Mouse (Mus musculus) hindbrain, embryonic 13.5 days (tissue): ENCODE measurements around the gene Nuak1. TPM values are rescaled to one million over a fixed set of nuclear protein-coding genes. Genes with fewer than 3 reads are reported as not detected.

Experiments
- ATAC-seq: fragments of 200-750 bp; cut with Nextera tagmentation; 2 replicates; pipeline ENCODE4 v1.8.0; 2017; ENCODE audit warnings: moderate TSS enrichment; ENCODE audit not compliant: low FRiP score
- H3K27ac ChIP-seq: fragments of 300-500 bp; sonication (generic); 2 replicates; pipeline ENCODE4 v1.5.1; 2015; ENCODE audit warnings: inconsistent platforms, mild to moderate bottlenecking, moderate library complexity
- H3K27me3 ChIP-seq: fragments of 300-500 bp; sonication (generic); 2 replicates; pipeline ENCODE4 v1.6.1; 2015; ENCODE audit warnings: mild to moderate bottlenecking, inconsistent platforms
- H3K36me3 ChIP-seq: fragments of 300-500 bp; sonication (generic); 2 replicates; pipeline ENCODE4 v1.6.1; 2015; ENCODE audit warnings: mild to moderate bottlenecking, inconsistent platforms
- H3K4me1 ChIP-seq: fragments of 300-500 bp; sonication (generic); replicated peaks from 2 replicates; pipeline ENCODE4 v1.6.1; 2015; ENCODE audit warnings: inconsistent platforms
- H3K4me2 ChIP-seq: fragments of 300-500 bp; sonication (generic); 2 replicates; pipeline ENCODE4 v1.6.1; 2015; ENCODE audit warnings: inconsistent platforms, mild to moderate bottlenecking, moderate library complexity
- H3K4me3 ChIP-seq: fragments of 300-500 bp; sonication (generic); 2 replicates; pipeline ENCODE4 v1.5.1; 2015; ENCODE audit warnings: mild to moderate bottlenecking, inconsistent platforms
- H3K9ac ChIP-seq: fragments of 300-500 bp; sonication (generic); 2 replicates; pipeline ENCODE4 v1.6.1; 2015; ENCODE audit warnings: mild to moderate bottlenecking, inconsistent platforms
- H3K9me3 ChIP-seq: fragments of 300-500 bp; sonication (generic); 2 replicates; pipeline ENCODE4 v1.6.1; 2016; ENCODE audit warnings: inconsistent platforms
- WGBS: fragments of 180-500 bp; shearing (Covaris S2); methylation state at CpG from one replicate; pipeline ENCODE4 v1.1.7; 2015; 5-methylcytosine and 5-hydroxymethylcytosine counted together
- polyA plus RNA-seq: library from polyadenylated mRNA; unstranded; fragments of >200 nt; fragmentation: Nextera tagmentation; extraction: Ambion mirVana; gene quantifications from 2 replicates; pipeline ENCODE4 v1.2.1, GENCODE M21; 2015

The Nuak1 gene
- polyA plus RNA-seq, 1 experiment from 2014 or later, result 4.6 TPM

GRCm38 (mm10) chr10:84467555-84468164, 27.3 kb upstream of the Nuak1 start:
- ATAC-seq, result no peak
- Histone ChIP-seq H3K27me3 (no peaks in the 10 kb centered on the region), H3K9me3 (no peaks in the 10 kb centered on the region), H3K4me2 (no peak overlapping the region), H3K4me1 (peaks cover 9% of the 10 kb centered on the region; the same call in 1 of the 2 replicates), H3K27ac (no peak overlapping the region), H3K36me3 (no peaks in the 10 kb centered on the region), H3K9ac (no peak overlapping the region), H3K4me3 (no peak overlapping the region)
- WGBS, result 34% methylated on average over 6 of the region's 6 CpGs

GRCm38 (mm10) chr10:84465511-84465910, 25.1 kb upstream of the Nuak1 start:
- Histone ChIP-seq H3K9me3 (no peaks in the 10 kb centered on the region), H3K9ac (no peak overlapping the region), H3K4me2 (no peak overlapping the region), H3K27me3 (no peaks in the 10 kb centered on the region), H3K4me3 (no peak overlapping the region), H3K27ac (no peak overlapping the region), H3K36me3 (no peaks in the 10 kb centered on the region), H3K4me1 (peaks cover 9% of the 10 kb centered on the region; the same call in 1 of the 2 replicates)
- ATAC-seq, result no peak
- WGBS, result 65% methylated on average over 4 of the region's 4 CpGs

GRCm38 (mm10) chr10:84460420-84461101, 20.2 kb upstream of the Nuak1 start:
- Histone ChIP-seq H3K9me3 (no peaks in the 10 kb centered on the region), H3K9ac (no peak overlapping the region), H3K27me3 (no peaks in the 10 kb centered on the region), H3K4me2 (no peak overlapping the region), H3K4me1 (no peaks in the 10 kb centered on the region), H3K27ac (no peak overlapping the region), H3K4me3 (no peak overlapping the region), H3K36me3 (no peaks in the 10 kb centered on the region)
- ATAC-seq, result no peak
- 83% methylated on average over 8 of the region's 8 CpGs for WGBS

- H3K4me3 ChIP-seq, result no peak overlapping the region
- WGBS, result 78% methylated on average over 5 of the region's 5 CpGs
- H3K4me2 ChIP-seq, result no peak overlapping the region
- no peaks in the 10 kb centered on the region for H3K27me3 ChIP-seq
- no peak for ATAC-seq
- no peak overlapping the region for H3K9ac ChIP-seq
- H3K9me3 ChIP-seq, result no peaks in the 10 kb centered on the region
- no peaks in the 10 kb centered on the region for H3K4me1 ChIP-seq
- no peak overlapping the region for H3K27ac ChIP-seq
- H3K36me3 ChIP-seq, result no peaks in the 10 kb centered on the region
Measured at GRCm38 (mm10) chr10:84458094-84458493, 17.7 kb upstream of the Nuak1 start.

- H3K9ac ChIP-seq, result no peak overlapping the region
- ATAC-seq, result no peak
- no peaks in the 10 kb centered on the region for H3K36me3 ChIP-seq
- H3K27me3 ChIP-seq, result no peaks in the 10 kb centered on the region
- H3K27ac ChIP-seq, result no peak overlapping the region
- WGBS, result 91% methylated on average over 9 of the region's 9 CpGs
- no peaks in the 10 kb centered on the region for H3K4me1 ChIP-seq
- no peak overlapping the region for H3K4me3 ChIP-seq
- no peaks in the 10 kb centered on the region for H3K9me3 ChIP-seq
- H3K4me2 ChIP-seq, result no peak overlapping the region
Measured at GRCm38 (mm10) chr10:84457539-84457938, 17.1 kb upstream of the Nuak1 start.

GRCm38 (mm10) chr10:84456632-84457320, 16.4 kb upstream of the Nuak1 start:
- no peak overlapping the region for H3K4me3 ChIP-seq
- H3K4me1 ChIP-seq, result no peaks in the 10 kb centered on the region
- no peaks in the 10 kb centered on the region for H3K27me3 ChIP-seq
- no peaks in the 10 kb centered on the region for H3K36me3 ChIP-seq
- H3K27ac ChIP-seq, result no peak overlapping the region
- WGBS, result 56% methylated on average over 9 of the region's 9 CpGs
- H3K9ac ChIP-seq, result no peak overlapping the region
- H3K4me2 ChIP-seq, result no peak overlapping the region
- no peaks in the 10 kb centered on the region for H3K9me3 ChIP-seq
- no peak for ATAC-seq

GRCm38 (mm10) chr10:84451883-84452282, 11.5 kb upstream of the Nuak1 start:
- peaks cover 7% of the 10 kb centered on the region for H3K4me1 ChIP-seq
- ATAC-seq, result no peak
- no peak overlapping the region for H3K4me2 ChIP-seq
- H3K9me3 ChIP-seq, result no peaks in the 10 kb centered on the region
- WGBS, result 73% methylated on average over 4 of the region's 4 CpGs
- no peaks in the 10 kb centered on the region for H3K36me3 ChIP-seq
- H3K4me3 ChIP-seq, result no peak overlapping the region
- H3K27ac ChIP-seq, result no peak overlapping the region
- no peaks in the 10 kb centered on the region for H3K27me3 ChIP-seq
- no peak overlapping the region for H3K9ac ChIP-seq

GRCm38 (mm10) chr10:84450654-84451053, 10.3 kb upstream of the Nuak1 start:
- no peak overlapping the region for H3K4me3 ChIP-seq
- H3K27me3 ChIP-seq, result no peaks in the 10 kb centered on the region
- no peaks in the 10 kb centered on the region for H3K36me3 ChIP-seq
- peaks cover 7% of the 10 kb centered on the region for H3K4me1 ChIP-seq
- H3K4me2 ChIP-seq, result no peak overlapping the region
- no peak overlapping the region for H3K27ac ChIP-seq
- H3K9me3 ChIP-seq, result no peaks in the 10 kb centered on the region
- H3K9ac ChIP-seq, result no peak overlapping the region
- ATAC-seq, result peak; percentile 62; the same call in 1 of the 2 replicates
- WGBS, result 3% methylated on average over 10 of the region's 10 CpGs

GRCm38 (mm10) chr10:84449733-84450132, 9.3 kb upstream of the Nuak1 start:
- peak overlapping the region; percentile 49; the same call in 1 of the 2 replicates for H3K9ac ChIP-seq

GRCm38 (mm10) chr10:84447411-84447821, 7.0 kb upstream of the Nuak1 start:
- WGBS, result 3% methylated on average over 8 of the region's 8 CpGs
- no peaks in the 10 kb centered on the region for H3K9me3 ChIP-seq
- ATAC-seq, result no peak; the same call in 1 of the 2 replicates
- no peak overlapping the region for H3K4me2 ChIP-seq
- no peak overlapping the region for H3K9ac ChIP-seq
- peak overlapping the region; percentile 8; the same call in 1 of the 2 replicates for H3K27ac ChIP-seq
- no peaks in the 10 kb centered on the region for H3K27me3 ChIP-seq
- no peaks in the 10 kb centered on the region for H3K36me3 ChIP-seq
- H3K4me3 ChIP-seq, result no peak overlapping the region
- peaks cover 19% of the 10 kb centered on the region for H3K4me1 ChIP-seq

More at GRCm38 (mm10) chr10:84449733-84450132, 9.3 kb upstream of the Nuak1 start:
- Histone ChIP-seq H3K9me3 (no peaks in the 10 kb centered on the region), H3K27me3 (no peaks in the 10 kb centered on the region), H3K4me1 (peaks cover 7% of the 10 kb centered on the region), H3K4me3 (no peak overlapping the region), H3K27ac (no peak overlapping the region), H3K36me3 (no peaks in the 10 kb centered on the region), H3K4me2 (no peak overlapping the region)
- no peak for ATAC-seq
- WGBS, result 75% methylated on average over 8 of the region's 8 CpGs

- no peak overlapping the region for H3K9ac ChIP-seq
- no peaks in the 10 kb centered on the region for H3K27me3 ChIP-seq
- H3K4me2 ChIP-seq, result no peak overlapping the region
- WGBS, result 61% methylated on average over 6 of the region's 6 CpGs
- no peak for ATAC-seq
- H3K27ac ChIP-seq, result no peak overlapping the region
- no peaks in the 10 kb centered on the region for H3K36me3 ChIP-seq
- no peak overlapping the region for H3K4me3 ChIP-seq
- H3K9me3 ChIP-seq, result no peaks in the 10 kb centered on the region
- H3K4me1 ChIP-seq, result peaks cover 27% of the 10 kb centered on the region
Measured at GRCm38 (mm10) chr10:84446661-84447060, 6.3 kb upstream of the Nuak1 start.

- no peaks in the 10 kb centered on the region for H3K27me3 ChIP-seq
- no peak for ATAC-seq
- no peaks in the 10 kb centered on the region for H3K36me3 ChIP-seq
- no peak overlapping the region for H3K4me3 ChIP-seq
- 79% methylated on average over 9 of the region's 9 CpGs for WGBS
- H3K9me3 ChIP-seq, result no peaks in the 10 kb centered on the region
- no peak overlapping the region for H3K27ac ChIP-seq
- no peak overlapping the region for H3K9ac ChIP-seq
- H3K4me2 ChIP-seq, result no peak overlapping the region
- H3K4me1 ChIP-seq, result peaks cover 37% of the 10 kb centered on the region
Measured at GRCm38 (mm10) chr10:84444396-84444795, 4.0 kb upstream of the Nuak1 start.
